ENCODE assay signal across 10 mouse cellular contexts in genomic region chrX:48093555-48093954, GRCm38 (mm10). TPM values are rescaled to one million over a fixed set of nuclear protein-coding genes. Genes with fewer than 3 reads are reported as not detected.
DNase-seq lines count a peak whose midpoint lies in the region; ATAC-seq and TF ChIP-seq lines count a peak whose summit lies in the region.
"Had no signal": no experiment of that assay in that cellular context is flagged by ENCODE, and none has a peak within 500 bp of the region (broad histone marks: within the 10 kb centered on the region; RNA-seq: fewer than 3 reads in every experiment).

No protein-coding gene starts in this region.

- no peaks in the 10 kb centered on the region for H3K27me3 ChIP-seq in forebrain, postnatal 0 days (ENCODE audit: insufficient read depth, low read length)
- no peaks in the 10 kb centered on the region for H3K27me3 ChIP-seq in forebrain, embryonic 12.5 days
- no peaks in the 10 kb centered on the region for H3K27me3 ChIP-seq in liver, postnatal 0 days (ENCODE audit: insufficient read depth, low read length)
- peaks cover 5% of the 10 kb centered on the region for H3K27me3 ChIP-seq in liver, embryonic 12.5 days (replicated peaks)
- no peaks in the 10 kb centered on the region for H3K27me3 ChIP-seq in stomach, postnatal 0 days (ENCODE audit: control insufficient read depth, insufficient read depth, low read length)

- H3K4me2 ChIP-seq in forebrain, postnatal 0 days (ENCODE audit: low read depth): no peak overlapping the region
- H3K4me2 ChIP-seq in forebrain, embryonic 12.5 days: no peak overlapping the region
- H3K4me2 ChIP-seq in liver, postnatal 0 days (ENCODE audit: low read depth, low read length): no peak overlapping the region
- no peak overlapping the region for H3K4me2 ChIP-seq in liver, embryonic 12.5 days
- no peak overlapping the region for H3K4me2 ChIP-seq in stomach, postnatal 0 days (replicated peaks; ENCODE audit: low read depth)

- no peak for ATAC-seq in forebrain, postnatal 0 days
- no peak for ATAC-seq in forebrain, embryonic 12.5 days (ENCODE audit: low FRiP score)
- no peak for ATAC-seq in liver, postnatal 0 days
- no peak for ATAC-seq in liver, embryonic 12.5 days
- no peak for ATAC-seq in stomach, postnatal 0 days (ENCODE audit: low FRiP score, low TSS enrichment)

- no peaks in the 10 kb centered on the region for H3K36me3 ChIP-seq in forebrain, postnatal 0 days (ENCODE audit: insufficient read depth)
- no peaks in the 10 kb centered on the region for H3K36me3 ChIP-seq in forebrain, embryonic 12.5 days (replicated peaks)
- no peaks in the 10 kb centered on the region for H3K36me3 ChIP-seq in liver, postnatal 0 days (replicated peaks; ENCODE audit: insufficient read depth, low read length)
- H3K36me3 ChIP-seq in liver, embryonic 12.5 days: no peaks in the 10 kb centered on the region
- no peaks in the 10 kb centered on the region for H3K36me3 ChIP-seq in stomach, postnatal 0 days (ENCODE audit: control insufficient read depth, insufficient read depth, low read length)
- H3K36me3 ChIP-seq: forebrain, embryonic 10.5 days had no signal

- no peak overlapping the region for H3K9ac ChIP-seq in forebrain, postnatal 0 days
- no peak overlapping the region for H3K9ac ChIP-seq in forebrain, embryonic 12.5 days
- no peak overlapping the region for H3K9ac ChIP-seq in liver, postnatal 0 days (replicated peaks)
- no peak overlapping the region for H3K9ac ChIP-seq in liver, embryonic 12.5 days
- H3K9ac ChIP-seq in stomach, postnatal 0 days (ENCODE audit: low read length): no peak overlapping the region

- DNase-seq in forebrain, postnatal 0 days: no peak
- DNase-seq in liver, postnatal 0 days: peak; percentile 16
- peak; percentile 15 for DNase-seq in ZHBTc4 (ENCODE audit: low read depth, low spot score)
- DNase-seq in stomach, postnatal 0 days (ENCODE audit: low spot score): no peak
- no peak for DNase-seq in layer of hippocampus, adult 18-20 months (ENCODE audit: low spot score in 2 of 2)
- DNase-seq in spleen, adult 18-20 months: no peak

- no peaks in the 10 kb centered on the region for H3K9me3 ChIP-seq in forebrain, postnatal 0 days (ENCODE audit: low read length)
- H3K9me3 ChIP-seq in forebrain, embryonic 12.5 days: no peaks in the 10 kb centered on the region
- H3K9me3 ChIP-seq in liver, postnatal 0 days (ENCODE audit: low read length): no peaks in the 10 kb centered on the region
- no peaks in the 10 kb centered on the region for H3K9me3 ChIP-seq in liver, embryonic 12.5 days (replicated peaks)
- H3K9me3 ChIP-seq in stomach, postnatal 0 days (ENCODE audit: control insufficient read depth, low read length): no peaks in the 10 kb centered on the region
- H3K9me3 ChIP-seq: forebrain, embryonic 10.5 days had no signal

- H3K27ac ChIP-seq in forebrain, postnatal 0 days (ENCODE audit: low read depth, low read length): no peak overlapping the region
- H3K27ac ChIP-seq in forebrain, embryonic 12.5 days: no peak overlapping the region
- no peak overlapping the region for H3K27ac ChIP-seq in liver, postnatal 0 days (ENCODE audit: low read depth)
- no peak overlapping the region for H3K27ac ChIP-seq in liver, embryonic 12.5 days
- no peak overlapping the region for H3K27ac ChIP-seq in stomach, postnatal 0 days (replicated peaks)
- H3K27ac ChIP-seq: forebrain, embryonic 10.5 days had no signal

- no peak for TF ChIP-seq EP300 in liver, postnatal 0 days (IDR thresholded peaks at IDR 0.05; ENCODE audit: low read depth)
- no peak for TF ChIP-seq EP300 in stomach, postnatal 0 days (optimal IDR thresholded peaks at IDR 0.05)

- no peak overlapping the region for H3K4me3 ChIP-seq in forebrain, postnatal 0 days (ENCODE audit: low read depth, low read length)
- H3K4me3 ChIP-seq in forebrain, embryonic 12.5 days (replicated peaks): no peak overlapping the region
- H3K4me3 ChIP-seq in liver, postnatal 0 days (ENCODE audit: low read depth, low read length): no peak overlapping the region
- H3K4me3 ChIP-seq in liver, embryonic 12.5 days: no peak overlapping the region
- H3K4me3 ChIP-seq in stomach, postnatal 0 days (ENCODE audit: low read depth, low read length): no peak overlapping the region
- H3K4me3 ChIP-seq: forebrain, embryonic 10.5 days had no signal

- H3K4me1 ChIP-seq in forebrain, postnatal 0 days (ENCODE audit: insufficient read depth): no peaks in the 10 kb centered on the region
- H3K4me1 ChIP-seq in forebrain, embryonic 12.5 days: no peaks in the 10 kb centered on the region
- H3K4me1 ChIP-seq in liver, postnatal 0 days (ENCODE audit: insufficient read depth): no peaks in the 10 kb centered on the region
- H3K4me1 ChIP-seq in liver, embryonic 12.5 days: no peaks in the 10 kb centered on the region
- no peaks in the 10 kb centered on the region for H3K4me1 ChIP-seq in stomach, postnatal 0 days (replicated peaks; ENCODE audit: control insufficient read depth, insufficient read depth)
- H3K4me1 ChIP-seq: forebrain, embryonic 10.5 days had no signal

- TF ChIP-seq CTCF in forebrain, postnatal 0 days (IDR thresholded peaks at IDR 0.05; ENCODE audit: low read depth): peak; percentile 26; the same call in 1 of the 2 replicates
- TF ChIP-seq CTCF in liver, postnatal 0 days (IDR thresholded peaks at IDR 0.05; ENCODE audit: low read depth): peak; percentile 57
- TF ChIP-seq CTCF in stomach, postnatal 0 days (IDR thresholded peaks at IDR 0.05; ENCODE audit: low read depth): peak; percentile 58

- WGBS in forebrain, postnatal 0 days: 40% methylated on average over 3 of the region's 3 CpGs
- 65% methylated on average over 3 of the region's 3 CpGs for WGBS in forebrain, embryonic 12.5 days
- WGBS in liver, postnatal 0 days (ENCODE audit: insufficient replicate concordance): 40% methylated on average over 3 of the region's 3 CpGs
- 18% methylated on average over 3 of the region's 3 CpGs for whole genome bisulfite sequencing in liver, embryonic 12.5 days (ENCODE audit: insufficient replicate concordance)
- WGBS in stomach, postnatal 0 days: 56% methylated on average over 3 of the region's 3 CpGs

RNA-seq across cellular contexts. Expression of gene Xpnpep2, which starts 15.0 kb away (rescaled TPM):
- 0.38 and 0.62 TPM in 2 replicates for total RNA-seq in forebrain, postnatal 0 days (2014; rRNA removed)
- polyA plus RNA-seq in forebrain, postnatal 0 days (2015; fragmentation: Nextera tagmentation; extraction: Ambion mirVana): 0.76 and 0.84 TPM in 2 replicates
- 0.55 and 1.2 TPM in 2 replicates for polyA plus RNA-seq in forebrain, embryonic 12.5 days (2016; fragmentation: Nextera tagmentation; extraction: Ambion mirVana)
- polyA plus RNA-seq in liver, postnatal 0 days (2015; fragmentation: Nextera tagmentation; extraction: Ambion mirVana): 0.05 TPM in 1 of 2 replicates, not detected in the other
- 0.14 TPM in 1 of 2 replicates, not detected in the other for polyA plus RNA-seq in liver, embryonic 12.5 days (2016; fragmentation: Nextera tagmentation; extraction: Ambion mirVana)
- 0.58 and 1.1 TPM in 2 replicates for polyA plus RNA-seq in stomach, postnatal 0 days (2015; fragmentation: Nextera tagmentation; extraction: Ambion mirVana)
- total RNA-seq in layer of hippocampus, adult 18-20 months (2021): under 1 TPM; 0.50 to 0.89 TPM
- total RNA-seq: megakaryocyte, adult 5-6 weeks had no signal

RNA-seq across cellular contexts. Expression of gene Sash3, which starts 52.7 kb away (rescaled TPM):
- 1.2 and 1.9 TPM in 2 replicates for total RNA-seq in forebrain, postnatal 0 days (2014; rRNA removed)
- 1.1 and 1.3 TPM in 2 replicates for polyA plus RNA-seq in forebrain, postnatal 0 days (2015; fragmentation: Nextera tagmentation; extraction: Ambion mirVana)
- 0.45 and 0.77 TPM in 2 replicates for polyA plus RNA-seq in forebrain, embryonic 12.5 days (2016; fragmentation: Nextera tagmentation; extraction: Ambion mirVana)
- 8.4 and 9.3 TPM in 2 replicates for polyA plus RNA-seq in liver, postnatal 0 days (2015; fragmentation: Nextera tagmentation; extraction: Ambion mirVana)
- 9.7 and 10.0 TPM in 2 replicates for polyA plus RNA-seq in liver, embryonic 12.5 days (2016; fragmentation: Nextera tagmentation; extraction: Ambion mirVana)
- 1.5 and 1.6 TPM in 2 replicates for polyA plus RNA-seq in stomach, postnatal 0 days (2015; fragmentation: Nextera tagmentation; extraction: Ambion mirVana)
- 1 to 10 TPM in 1 of 2 experiments, under 1 TPM in 1; 0.81 to 1.4 TPM for total RNA-seq in layer of hippocampus, adult 18-20 months (2021)

RNA-seq across cellular contexts. Expression of gene Apln, which starts 58.9 kb away (rescaled TPM):
- 6.0 and 8.0 TPM in 2 replicates for total RNA-seq in forebrain, postnatal 0 days (2014; rRNA removed)
- polyA plus RNA-seq in forebrain, postnatal 0 days (2015; fragmentation: Nextera tagmentation; extraction: Ambion mirVana): 1.7 and 2.3 TPM in 2 replicates
- 5.3 and 5.9 TPM in 2 replicates for polyA plus RNA-seq in forebrain, embryonic 12.5 days (2016; fragmentation: Nextera tagmentation; extraction: Ambion mirVana)
- 0.12 and 0.19 TPM in 2 replicates for polyA plus RNA-seq in liver, postnatal 0 days (2015; fragmentation: Nextera tagmentation; extraction: Ambion mirVana)
- 0.33 and 0.43 TPM in 2 replicates for polyA plus RNA-seq in liver, embryonic 12.5 days (2016; fragmentation: Nextera tagmentation; extraction: Ambion mirVana)
- 3.0 and 3.1 TPM in 2 replicates for polyA plus RNA-seq in stomach, postnatal 0 days (2015; fragmentation: Nextera tagmentation; extraction: Ambion mirVana)
- 10 to 100 TPM; 14.9 to 17.2 TPM for total RNA-seq in layer of hippocampus, adult 18-20 months (2021)

Comparison
In these comparisons a context has a peak if more than half of its experiments do, and no peak if none do; other contexts are left out.
1. DNase-seq: peak in liver, postnatal 0 days (single experiment) and ZHBTc4 (single experiment); none in forebrain, postnatal 0 days (single experiment), stomach, postnatal 0 days (single experiment), layer of hippocampus, adult 18-20 months (0 of 2) and spleen, adult 18-20 months (0 of 2).
2. Peak in every context shown above with its lines, with median percentiles within 50 percentile points of each other: CTCF ChIP-seq.